Mouse (Mus musculus): Measurements from ENCODE around the gene Mpped1. TPM values are rescaled to one million over a fixed set of nuclear protein-coding genes. Genes with fewer than 3 reads are reported as not detected.

Gene Mpped1
- polyA plus RNA-seq (2017; shearing (Covaris generic)), result not detected

GRCm38 (mm10) chr15:83779387-83779786, at the start of gene Mpped1:
Mpped1 (plus strand) TSS chr15:83779467.

Other genes with a start within 250 kb of the Mpped1 start
- gene Tspo, start 215.9 kb upstream of the Mpped1 start, polyA plus RNA-seq (2017; shearing (Covaris generic)), result 447 TPM
- 3.2 TPM for gene Mcat, start 215.7 kb upstream of the Mpped1 start, polyA plus RNA-seq (2017; shearing (Covaris generic))
- 23.9 TPM for gene Ttll12, start 184.3 kb upstream of the Mpped1 start, polyA plus RNA-seq (2017; shearing (Covaris generic))
- not detected for gene Scube1, start 54.4 kb upstream of the Mpped1 start, polyA plus RNA-seq (2017; shearing (Covaris generic))

Data from activated CD4-positive, CD25-positive, alpha-beta regulatory T cell, adult 9 weeks (primary cell).